In the genomic region with DNA sequence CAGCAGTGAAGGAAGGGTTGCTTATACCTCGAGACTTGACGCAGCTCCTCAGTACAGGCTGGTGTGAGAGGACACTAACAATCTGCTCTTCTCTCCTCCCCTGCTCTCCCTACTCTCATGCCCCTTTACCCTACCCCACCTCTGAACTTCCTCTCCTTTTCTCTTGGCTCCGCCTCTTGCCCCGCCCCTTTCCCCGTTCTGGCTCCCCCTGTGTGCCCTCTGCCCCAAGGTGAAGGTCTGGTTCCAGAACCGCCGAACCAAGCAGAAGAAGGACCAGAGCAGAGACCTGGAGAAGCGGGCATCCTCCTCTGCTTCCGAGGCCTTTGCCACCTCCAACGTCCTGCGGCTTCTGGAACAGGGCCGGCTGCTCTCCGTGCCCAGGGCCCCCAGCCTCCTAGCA, we compare ENCODE assay signal across 38 mouse cellular contexts. TPM values are rescaled to one million over a fixed set of nuclear protein-coding genes. Genes with fewer than 3 reads are reported as not detected.
DNase-seq lines count a peak whose midpoint lies in the region; ATAC-seq and TF ChIP-seq lines count a peak whose summit lies in the region.
"Had no signal": no experiment of that assay in that cellular context is flagged by ENCODE, and none has a peak within 500 bp of the region (broad histone marks: within the 10 kb centered on the region; RNA-seq: fewer than 3 reads in every experiment).

No protein-coding gene starts in this region.

- no peaks in the 10 kb centered on the region for H3K36me3 ChIP-seq in testis, adult 2 months (ENCODE audit: control insufficient read depth, insufficient read depth, low read length)
- no peaks in the 10 kb centered on the region for H3K36me3 ChIP-seq in limb, embryonic 13.5 days
- H3K36me3 ChIP-seq: embryonic facial prominence, embryonic 15.5 days; forebrain, embryonic 12.5 days; hindbrain, embryonic 10.5 days; kidney, embryonic 15.5 days had no signal

- TF ChIP-seq CTCF in testis, adult 2 months (IDR thresholded peaks at IDR 0.05; ENCODE audit: control insufficient read depth, insufficient read depth, insufficient replicate concordance, low read depth, low read length) = no peak

- H3K4me3 ChIP-seq in testis, adult 2 months (ENCODE audit: control insufficient read depth, low read depth, low read length) = peak overlapping the region; percentile 29
- H3K4me3 ChIP-seq in limb, embryonic 13.5 days = no peak overlapping the region
- H3K4me3 ChIP-seq: embryonic facial prominence, embryonic 15.5 days; forebrain, embryonic 12.5 days; hindbrain, embryonic 10.5 days; kidney, embryonic 15.5 days; layer of hippocampus, adult 2 months; left cerebral cortex, adult 2 months had no signal

- no peak overlapping the region for H3K27ac ChIP-seq in testis, adult 2 months (ENCODE audit: control insufficient read depth, insufficient read depth, low read depth, low read length)
- H3K27ac ChIP-seq in limb, embryonic 13.5 days = no peak overlapping the region
- H3K27ac ChIP-seq: embryonic facial prominence, embryonic 15.5 days; forebrain, embryonic 12.5 days; hindbrain, embryonic 10.5 days; kidney, embryonic 15.5 days; layer of hippocampus, adult 2 months; left cerebral cortex, adult 2 months; liver, embryonic 14.5 days; macrophage had no signal

- H3K9ac ChIP-seq in limb, embryonic 13.5 days = no peak overlapping the region
- H3K9ac ChIP-seq: embryonic facial prominence, embryonic 15.5 days; forebrain, embryonic 12.5 days; forebrain, postnatal 0 days; kidney, embryonic 15.5 days; liver, embryonic 14.5 days had no signal

- H3K4me1 ChIP-seq in testis, adult 2 months (ENCODE audit: control insufficient read depth, insufficient read depth, low read length) = peaks cover 3% of the 10 kb centered on the region
- H3K4me1 ChIP-seq in limb, embryonic 13.5 days = 0 out of 2 replicates have a peak, but pooled peaks cover 7% of the 10 kb centered on the region
- H3K4me1 ChIP-seq: embryonic facial prominence, embryonic 15.5 days; forebrain, embryonic 12.5 days had no signal

- no peaks in the 10 kb centered on the region for H3K27me3 ChIP-seq in testis, adult 2 months (ENCODE audit: control insufficient read depth, insufficient read depth, low read length)
- H3K27me3 ChIP-seq in limb, embryonic 13.5 days = peaks cover 17% of the 10 kb centered on the region; the same call in 1 of the 2 replicates

- no peak for DNase-seq in testis, postnatal 14 days (ENCODE audit: low spot score)
- DNase-seq in ES-CJ7 (ENCODE audit: low read depth, low spot score) (peak; percentile 47), ZHBTc4 (ENCODE audit: low read depth, low spot score) (peak; percentile 66)
- DNase-seq in cerebellum, postnatal 25 days = no peak
- no peak for DNase-seq in gastrocnemius, postnatal 10 days
- DNase-seq: adrenal gland, postnatal 14 days; B cell, adult 2 months; cerebellum, adult 11 months; cerebellum, adult 9-10 months; forebrain, postnatal 0 days; kidney, adult 18-20 months; liver; lung, adult 2 months; lung, postnatal 10 days; spleen, adult 18-20 months; thymus, postnatal 25 days had no signal

- H3K9me3 ChIP-seq in limb, embryonic 13.5 days = peaks cover 16% of the 10 kb centered on the region
- H3K9me3 ChIP-seq: embryonic facial prominence, embryonic 15.5 days; forebrain, embryonic 12.5 days; kidney, embryonic 15.5 days had no signal

- peak overlapping the region; percentile 14; the same call in 1 of the 2 replicates for H3K4me2 ChIP-seq in limb, embryonic 13.5 days (replicated peaks)
- H3K4me2 ChIP-seq: embryonic facial prominence, embryonic 15.5 days; forebrain, embryonic 12.5 days; heart, embryonic 11.5 days; kidney, embryonic 15.5 days had no signal

- TF ChIP-seq POLR2A in testis, adult 2 months (IDR thresholded peaks at IDR 0.05; ENCODE audit: control insufficient read depth, low read depth, low read length) = no peak

- 31% methylated on average over 13 of the region's 13 CpGs for WGBS in limb, embryonic 13.5 days

- ATAC-seq in limb, embryonic 13.5 days (ENCODE audit: low FRiP score, low read depth) = no peak
- ATAC-seq: forebrain, postnatal 0 days; hindbrain, embryonic 16.5 days; midbrain, embryonic 16.5 days had no signal

RNA-seq across cellular contexts. Expression of a gene that starts 5.5 kb away (rescaled TPM):
- 12.4 and 17.2 TPM in 2 replicates for polyA plus RNA-seq in testis, adult 2 months (2012; rRNA removed)
- not detected in 2 replicates for polyA plus RNA-seq in limb, embryonic 13.5 days (2015; fragmentation: Nextera tagmentation; extraction: Ambion mirVana)
- not detected for total RNA-seq in gastrocnemius, postnatal 10 days (2021)
- total RNA-seq: adrenal gland, postnatal 14 days; gastrocnemius, adult 8-10 months; left cerebral cortex, postnatal 36 days; neutrophil, adult 5-6 weeks had no signal
- polyA plus RNA-seq: forebrain, embryonic 12.5 days; heart, embryonic 11.5 days; heart, postnatal 0 days; hindbrain, embryonic 10.5 days; hindbrain, embryonic 16.5 days; intestine, embryonic 14.5 days; macrophage; midbrain, embryonic 16.5 days; neural tube, embryonic 11.5 days; stomach, embryonic 16.5 days had no signal

RNA-seq across cellular contexts. Expression of a gene that starts 25.1 kb away (rescaled TPM):
- polyA plus RNA-seq in testis, adult 2 months (2012; rRNA removed) = 90.8 and 94.2 TPM in 2 replicates
- polyA plus RNA-seq in limb, embryonic 13.5 days (2015; fragmentation: Nextera tagmentation; extraction: Ambion mirVana) = 0.20 and 0.25 TPM in 2 replicates
- not detected for total RNA-seq in gastrocnemius, postnatal 10 days (2021)
- total RNA-seq: adrenal gland, postnatal 14 days; forebrain, postnatal 0 days; gastrocnemius, adult 8-10 months; layer of hippocampus, adult 2 months; layer of hippocampus, postnatal 14 days; left cerebral cortex, adult 2 months; left cerebral cortex, postnatal 36 days; neutrophil, adult 5-6 weeks had no signal
- polyA plus RNA-seq: embryonic facial prominence, embryonic 15.5 days; forebrain, postnatal 0 days; heart, embryonic 11.5 days; hindbrain, embryonic 10.5 days; hindbrain, embryonic 16.5 days; intestine, embryonic 14.5 days; kidney, embryonic 15.5 days; lung, adult 2 months; macrophage; neural tube, embryonic 11.5 days; stomach, embryonic 16.5 days had no signal

RNA-seq across cellular contexts. Expression of a gene that starts 26.2 kb away (rescaled TPM):
- 2.1 TPM in 2 replicates for polyA plus RNA-seq in testis, adult 2 months (2012; rRNA removed)
- polyA plus RNA-seq in limb, embryonic 13.5 days (2015; fragmentation: Nextera tagmentation; extraction: Ambion mirVana) = 1.1 and 1.4 TPM in 2 replicates
- not detected for total RNA-seq in gastrocnemius, postnatal 10 days (2021)
- total RNA-seq: adrenal gland, postnatal 14 days; forebrain, postnatal 0 days; gastrocnemius, adult 8-10 months; layer of hippocampus, adult 2 months; layer of hippocampus, postnatal 14 days; left cerebral cortex, adult 2 months; left cerebral cortex, postnatal 36 days; neutrophil, adult 5-6 weeks had no signal
- polyA plus RNA-seq: forebrain, postnatal 0 days; gonadal fat pad, adult 2 months; heart, embryonic 11.5 days; heart, postnatal 0 days; hindbrain, embryonic 16.5 days; intestine, embryonic 14.5 days; kidney, embryonic 15.5 days; liver, embryonic 14.5 days; lung, adult 2 months; macrophage; midbrain, embryonic 16.5 days; neural tube, embryonic 11.5 days; stomach, embryonic 16.5 days had no signal

RNA-seq across cellular contexts. Expression of a gene that starts 38.3 kb away (rescaled TPM):
- 95.3 and 97.0 TPM in 2 replicates for polyA plus RNA-seq in testis, adult 2 months (2012; rRNA removed)
- polyA plus RNA-seq in limb, embryonic 13.5 days (2015; fragmentation: Nextera tagmentation; extraction: Ambion mirVana) = 96.2 and 97.8 TPM in 2 replicates
- total RNA-seq in gastrocnemius, postnatal 10 days (2021) = 10 to 100 TPM; 44.6 to 49.5 TPM

RNA-seq across cellular contexts. Expression of a gene that starts 57.5 kb away (rescaled TPM):
- polyA plus RNA-seq in testis, adult 2 months (2012; rRNA removed) = 56.2 and 57.9 TPM in 2 replicates
- 57.1 and 57.3 TPM in 2 replicates for polyA plus RNA-seq in limb, embryonic 13.5 days (2015; fragmentation: Nextera tagmentation; extraction: Ambion mirVana)
- total RNA-seq in gastrocnemius, postnatal 10 days (2021) = 10 to 100 TPM; 11.3 to 16.4 TPM

Comparison
In these comparisons a context has a peak if more than half of its experiments do, and no peak if none do; other contexts are left out.
1. DNase-seq: peak in ES-CJ7 (single experiment) and ZHBTc4 (single experiment); none in testis, postnatal 14 days (single experiment), cerebellum, postnatal 25 days (0 of 2) and gastrocnemius, postnatal 10 days (single experiment).
2. RNA of a gene that starts 5.5 kb away (polyA plus RNA-seq): 12.4 to 17.2 TPM in testis, adult 2 months; not detected in limb, embryonic 13.5 days; every median in the first group is over 10 times any median in the second.
3. RNA of a gene that starts 25.1 kb away (polyA plus RNA-seq): 90.8 to 94.2 TPM in testis, adult 2 months; 0.20 to 0.25 TPM in limb, embryonic 13.5 days; every median in the first group is over 10 times any median in the second.